Comparison of ENCODE assay signal across 23 mouse cellular contexts in genomic region chr3:45981851-45982250, GRCm38 (mm10).
DNase-seq lines count a peak whose midpoint lies in the region; ATAC-seq and TF ChIP-seq lines count a peak whose summit lies in the region.
"Had no signal": no experiment of that assay in that cellular context is flagged by ENCODE, and none has a peak within 500 bp of the region (broad histone marks: within the 10 kb centered on the region; RNA-seq: fewer than 3 reads in every experiment).

No protein-coding gene starts in this region.

- no peak overlapping the region for H3K9ac ChIP-seq in forebrain, embryonic 13.5 days
- H3K9ac ChIP-seq in midbrain, embryonic 14.5 days (replicated peaks; ENCODE audit: low read length), result no peak overlapping the region
- H3K9ac ChIP-seq in midbrain, embryonic 13.5 days (replicated peaks), result no peak overlapping the region
- H3K9ac ChIP-seq: embryonic facial prominence, embryonic 12.5 days; limb, embryonic 15.5 days; liver, embryonic 14.5 days; stomach, embryonic 15.5 days had no signal

- H3K27ac ChIP-seq in forebrain, embryonic 13.5 days, result no peak overlapping the region
- no peak overlapping the region for H3K27ac ChIP-seq in forebrain, embryonic 10.5 days
- H3K27ac ChIP-seq in midbrain, embryonic 14.5 days (replicated peaks; ENCODE audit: low read depth, low read length), result no peak overlapping the region
- H3K27ac ChIP-seq in midbrain, embryonic 13.5 days, result no peak overlapping the region
- H3K27ac ChIP-seq in gastrocnemius, adult 2 months, result no peak overlapping the region
- H3K27ac ChIP-seq: embryonic facial prominence, embryonic 12.5 days; left cerebral cortex, adult 2 months; limb, embryonic 15.5 days; liver, embryonic 14.5 days; midbrain, embryonic 10.5 days; stomach, embryonic 15.5 days had no signal

- intact Hi-C loops in gastrocnemius, adult 2 months (cut with DNase I), result no loop called here

- no peak for DNase-seq in forebrain, embryonic 10.5 days (ENCODE audit: extremely low spot score, low spot score)
- peak; percentile 2 for DNase-seq in midbrain, embryonic 14.5 days
- peak; percentile 2 for DNase-seq in embryo, embryonic 10.5 days (ENCODE audit: low spot score)
- peak; percentile 22 for DNase-seq in hindlimb bud, embryonic 11.5 days (ENCODE audit: extremely low spot score, low read depth, low spot score)
- DNase-seq in gastrocnemius, adult 2 months, result no peak
- DNase-seq: adrenal gland, postnatal 10 days; cerebellum, adult 18-20 months; cerebellum, postnatal 10 days; gastrocnemius, postnatal 14 days; kidney, adult 9 months; kidney, postnatal 14 days; lung, adult 2 months; right cerebral cortex, postnatal 25 days had no signal

- no peaks in the 10 kb centered on the region for H3K36me3 ChIP-seq in forebrain, embryonic 13.5 days (ENCODE audit: poor library complexity, severe bottlenecking)
- H3K36me3 ChIP-seq in forebrain, embryonic 10.5 days (replicated peaks), result no peaks in the 10 kb centered on the region
- no peaks in the 10 kb centered on the region for H3K36me3 ChIP-seq in midbrain, embryonic 14.5 days (ENCODE audit: control insufficient read depth, insufficient read depth, low read length)
- H3K36me3 ChIP-seq in midbrain, embryonic 13.5 days, result no peaks in the 10 kb centered on the region
- H3K36me3 ChIP-seq: embryonic facial prominence, embryonic 12.5 days; limb, embryonic 15.5 days; midbrain, embryonic 10.5 days; stomach, embryonic 15.5 days had no signal

- H3K9me3 ChIP-seq in forebrain, embryonic 13.5 days (replicated peaks), result no peaks in the 10 kb centered on the region
- H3K9me3 ChIP-seq in forebrain, embryonic 10.5 days, result no peaks in the 10 kb centered on the region
- no peaks in the 10 kb centered on the region for H3K9me3 ChIP-seq in midbrain, embryonic 14.5 days (ENCODE audit: control insufficient read depth, low read length)
- H3K9me3 ChIP-seq in midbrain, embryonic 13.5 days, result no peaks in the 10 kb centered on the region
- H3K9me3 ChIP-seq: embryonic facial prominence, embryonic 12.5 days; limb, embryonic 15.5 days; midbrain, embryonic 10.5 days; stomach, embryonic 15.5 days had no signal

- H3K4me3 ChIP-seq in forebrain, embryonic 13.5 days, result no peak overlapping the region
- no peak overlapping the region for H3K4me3 ChIP-seq in forebrain, embryonic 10.5 days
- no peak overlapping the region for H3K4me3 ChIP-seq in midbrain, embryonic 14.5 days (replicated peaks; ENCODE audit: low read depth, low read length)
- H3K4me3 ChIP-seq in midbrain, embryonic 13.5 days (replicated peaks), result no peak overlapping the region
- no peak overlapping the region for H3K4me3 ChIP-seq in gastrocnemius, adult 2 months
- H3K4me3 ChIP-seq: embryonic facial prominence, embryonic 12.5 days; left cerebral cortex, adult 2 months; limb, embryonic 15.5 days; midbrain, embryonic 10.5 days; stomach, embryonic 15.5 days had no signal

- no peaks in the 10 kb centered on the region for H3K27me3 ChIP-seq in forebrain, embryonic 13.5 days
- H3K27me3 ChIP-seq in forebrain, embryonic 10.5 days (ENCODE audit: poor library complexity, severe bottlenecking), result no peaks in the 10 kb centered on the region
- H3K27me3 ChIP-seq in midbrain, embryonic 14.5 days (ENCODE audit: control insufficient read depth, insufficient read depth, low read length), result no peaks in the 10 kb centered on the region
- no peaks in the 10 kb centered on the region for H3K27me3 ChIP-seq in midbrain, embryonic 13.5 days
- H3K27me3 ChIP-seq: embryonic facial prominence, embryonic 12.5 days; limb, embryonic 15.5 days; Patski; stomach, embryonic 15.5 days had no signal

- H3K4me2 ChIP-seq in forebrain, embryonic 13.5 days, result no peak overlapping the region
- H3K4me2 ChIP-seq in midbrain, embryonic 14.5 days (ENCODE audit: low read length), result no peak overlapping the region
- no peak overlapping the region for H3K4me2 ChIP-seq in midbrain, embryonic 13.5 days (replicated peaks)
- H3K4me2 ChIP-seq: embryonic facial prominence, embryonic 12.5 days; limb, embryonic 15.5 days; stomach, embryonic 15.5 days had no signal

- ATAC-seq in forebrain, embryonic 13.5 days, result peak; percentile 38; the same call in 1 of the 2 replicates
- no peak for ATAC-seq in midbrain, embryonic 14.5 days (ENCODE audit: low FRiP score, low TSS enrichment)
- ATAC-seq in midbrain, embryonic 13.5 days, result no peak
- ATAC-seq: intestine, postnatal 0 days; Patski had no signal

- TF ChIP-seq CTCF in gastrocnemius, adult 2 months (IDR thresholded peaks at IDR 0.05), result no peak

- H3K4me1 ChIP-seq in forebrain, embryonic 13.5 days, result no peaks in the 10 kb centered on the region
- H3K4me1 ChIP-seq in forebrain, embryonic 10.5 days, result peaks cover 4% of the 10 kb centered on the region; the same call in 1 of the 2 replicates
- H3K4me1 ChIP-seq in midbrain, embryonic 14.5 days (ENCODE audit: control insufficient read depth, insufficient read depth, low read length), result no peaks in the 10 kb centered on the region
- no peaks in the 10 kb centered on the region for H3K4me1 ChIP-seq in midbrain, embryonic 13.5 days (replicated peaks)
- H3K4me1 ChIP-seq: embryonic facial prominence, embryonic 12.5 days; limb, embryonic 15.5 days; midbrain, embryonic 10.5 days; stomach, embryonic 15.5 days had no signal

- WGBS in forebrain, embryonic 13.5 days, result 24% methylated on average over 3 of the region's 3 CpGs
- 39% methylated on average over 3 of the region's 3 CpGs for WGBS in forebrain, embryonic 10.5 days
- WGBS in midbrain, embryonic 14.5 days, result 39% methylated on average over 3 of the region's 3 CpGs
- 34% methylated on average over 3 of the region's 3 CpGs for WGBS in midbrain, embryonic 13.5 days

Comparison
In these comparisons a context has a peak if more than half of its experiments do, and no peak if none do; other contexts are left out.
1. DNase-seq: peak in midbrain, embryonic 14.5 days (single experiment), embryo, embryonic 10.5 days (single experiment) and hindlimb bud, embryonic 11.5 days (single experiment); none in forebrain, embryonic 10.5 days (single experiment) and gastrocnemius, adult 2 months (single experiment).